Mouse (Mus musculus) myocyte (in vitro differentiated cells): ENCODE data around the gene 1700012B09Rik. TPM values are rescaled to one million over a fixed set of nuclear protein-coding genes. Genes with fewer than 3 reads are reported as not detected.

ENCODE experiments used
- H3K27me3 ChIP-seq: one replicate; pipeline ENCODE4 v1.6.1; 2011; ENCODE audit not compliant: control insufficient read depth, insufficient read depth, insufficient read length
- H3K36me3 ChIP-seq: one replicate; pipeline ENCODE4 v1.6.1; 2011; ENCODE audit not compliant: control insufficient read depth, insufficient read depth
- H3K4me2 ChIP-seq: one replicate; pipeline ENCODE4 v1.6.1; 2011; ENCODE audit warnings: low read depth, control low read depth
- H3K4me3 ChIP-seq: one replicate; pipeline ENCODE4 v1.5.1; 2011; ENCODE audit warnings: mild to moderate bottlenecking, control low read depth, moderate library complexity
- H3K79me2 ChIP-seq: one replicate; pipeline ENCODE4 v1.6.1; 2011; ENCODE audit not compliant: control insufficient read depth, insufficient read depth
- H3ac ChIP-seq: one replicate; pipeline ENCODE4 v1.6.1; 2011; ENCODE audit not compliant: control insufficient read depth, insufficient read length
- CEBPB ChIP-seq: IDR thresholded peaks from 2 replicates; pipeline ENCODE4 v1.6.1; 2011; ENCODE audit warnings: mild to moderate bottlenecking, moderate library complexity; ENCODE audit not compliant: poor library complexity, insufficient read depth, severe bottlenecking
- E2F4 ChIP-seq: IDR thresholded peaks from one replicate; pipeline ENCODE4 v1.6.1; 2011; ENCODE audit warnings: mild to moderate bottlenecking, control low read depth, moderate library complexity; ENCODE audit not compliant: insufficient read depth
- MAX ChIP-seq: IDR thresholded peaks from one replicate; pipeline ENCODE4 v1.6.1; 2011; ENCODE audit warnings: low read depth, mild to moderate bottlenecking, control low read depth
- MYOD1 ChIP-seq, 3 experiments: IDR thresholded peaks; one replicate each; pipeline ENCODE4 v1.6.1; 2011; ENCODE audit warnings: control low read depth in 2 of 3, low read depth in 2 of 3, mild to moderate bottlenecking in 2 of 3, moderate library complexity in 1 of 3; ENCODE audit not compliant: insufficient read length in 2 of 3, control insufficient read depth in 1 of 3
- MYOG ChIP-seq, 3 experiments: IDR thresholded peaks; one replicate each; pipeline ENCODE4 v1.6.1; 2011; ENCODE audit warnings: control low read depth in 2 of 3, low read depth in 2 of 3, mild to moderate bottlenecking in 2 of 3; ENCODE audit not compliant: insufficient read length in 2 of 3, control insufficient read depth in 1 of 3, insufficient read depth in 1 of 3
- POLR2A ChIP-seq: IDR thresholded peaks from one replicate; pipeline ENCODE4 v1.6.1; 2011; ENCODE audit warnings: low read depth, mild to moderate bottlenecking, control low read depth, moderate library complexity; ENCODE audit not compliant: insufficient read length
- POLR2AphosphoS2 ChIP-seq: IDR thresholded peaks from one replicate; pipeline ENCODE4 v1.6.1; 2011; ENCODE audit warnings: low read depth, control low read depth; ENCODE audit not compliant: insufficient read length
- REST ChIP-seq: IDR thresholded peaks from one replicate; pipeline ENCODE4 v1.6.1; 2011; ENCODE audit warnings: mild to moderate bottlenecking, control low read depth, moderate library complexity; ENCODE audit not compliant: insufficient read depth, insufficient read length
- SRF ChIP-seq: IDR thresholded peaks from one replicate; pipeline ENCODE4 v1.6.1; 2011; ENCODE audit warnings: low read depth; ENCODE audit not compliant: control insufficient read depth, insufficient read length
- TCF12 ChIP-seq: IDR thresholded peaks from one replicate; pipeline ENCODE4 v1.6.1; 2011; ENCODE audit warnings: mild to moderate bottlenecking, control low read depth; ENCODE audit not compliant: poor library complexity, insufficient read depth, severe bottlenecking
- TCF3 ChIP-seq: IDR thresholded peaks from one replicate; pipeline ENCODE4 v1.6.1; 2011; ENCODE audit warnings: low read depth, control low read depth; ENCODE audit not compliant: insufficient read length
- USF1 ChIP-seq: IDR thresholded peaks from one replicate; pipeline ENCODE4 v1.6.1; 2011; ENCODE audit warnings: low read depth, mild to moderate bottlenecking, control low read depth, moderate library complexity
- polyA plus RNA-seq: library from polyadenylated mRNA; unstranded; fragments of >200 nt; fragmentation: generic; extraction: Trizol; gene quantifications from one replicate; pipeline ENCODE4 v1.2.1, GENCODE M21; 2012; ENCODE audit warnings: missing spikeins

Gene 1700012B09Rik
- polyA plus RNA-seq, 1 experiment = 0.61 TPM

GRCm38 (mm10) chr9:14726005-14726404, 44.8 kb downstream of the 1700012B09Rik start:
- Histone ChIP-seq H3K79me2 (no peaks in the 10 kb centered on the region), H3ac (no peak overlapping the region), H3K27me3 (no peaks in the 10 kb centered on the region), H3K4me2 (no peak overlapping the region), H3K4me3 (no peak overlapping the region), H3K36me3 (no peaks in the 10 kb centered on the region)
- TF ChIP-seq POLR2A = no peak

- H3K36me3 ChIP-seq = no peaks in the 10 kb centered on the region
- no peak overlapping the region for H3ac ChIP-seq
- H3K79me2 ChIP-seq = no peaks in the 10 kb centered on the region
- H3K4me3 ChIP-seq = no peak overlapping the region
- no peaks in the 10 kb centered on the region for H3K27me3 ChIP-seq
- TF ChIP-seq TCF12 = no peak
- no peak for TF ChIP-seq MYOG (IDR thresholded peaks at IDR 0.05; ENCODE audit: control insufficient read depth in 1 of 3, insufficient read depth in 1 of 3, insufficient read length in 2 of 3, low read depth in 2 of 3)
- no peak for TF ChIP-seq MYOD1 (IDR thresholded peaks at IDR 0.05; ENCODE audit: control insufficient read depth in 1 of 3, insufficient read length in 2 of 3, low read depth in 2 of 3)
- TF ChIP-seq REST = no peak
- TF ChIP-seq CEBPB = no peak
- no peak overlapping the region for H3K4me2 ChIP-seq
Observed at GRCm38 (mm10) chr9:14724755-14725420, 45.9 kb downstream of the 1700012B09Rik start.

GRCm38 (mm10) chr9:14721610-14722009, 49.2 kb downstream of the 1700012B09Rik start:
- Histone ChIP-seq H3K4me3 (no peak overlapping the region), H3K79me2 (no peaks in the 10 kb centered on the region), H3K27me3 (no peaks in the 10 kb centered on the region), H3ac (no peak overlapping the region), H3K4me2 (no peak overlapping the region), H3K36me3 (no peaks in the 10 kb centered on the region)
- TF ChIP-seq E2F4 (no peak), POLR2AphosphoS2 (no peak), MYOD1 (IDR thresholded peaks at IDR 0.05; ENCODE audit: control insufficient read depth in 1 of 3, insufficient read length in 2 of 3, low read depth in 2 of 3) (no peak), MAX (no peak), TCF12 (no peak), SRF (no peak), MYOG (IDR thresholded peaks at IDR 0.05; ENCODE audit: control insufficient read depth in 1 of 3, insufficient read depth in 1 of 3, insufficient read length in 2 of 3, low read depth in 2 of 3) (no peak), POLR2A (no peak), TCF3 (no peak), CEBPB (no peak), REST (no peak), USF1 (no peak)

GRCm38 (mm10) chr9:14720384-14720783, 50.4 kb downstream of the 1700012B09Rik start:
- Histone ChIP-seq H3K79me2 (no peaks in the 10 kb centered on the region), H3ac (no peak overlapping the region)

GRCm38 (mm10) chr9:14718332-14718691, 52.5 kb downstream of the 1700012B09Rik start:
- TF ChIP-seq POLR2AphosphoS2 = no peak
- TF ChIP-seq TCF3 = no peak
- TF ChIP-seq CEBPB = no peak
- TF ChIP-seq MYOD1 (IDR thresholded peaks at IDR 0.05; ENCODE audit: control insufficient read depth in 1 of 3, insufficient read length in 2 of 3, low read depth in 2 of 3) = no peak
- no peak for TF ChIP-seq POLR2A
- TF ChIP-seq REST = no peak
- TF ChIP-seq MAX = no peak
- TF ChIP-seq E2F4 = no peak
- no peak for TF ChIP-seq TCF12
- no peak for TF ChIP-seq MYOG (IDR thresholded peaks at IDR 0.05; ENCODE audit: control insufficient read depth in 1 of 3, insufficient read depth in 1 of 3, insufficient read length in 2 of 3, low read depth in 2 of 3)
- no peak for TF ChIP-seq USF1
- no peak for TF ChIP-seq SRF
- Histone ChIP-seq H3K79me2 (no peaks in the 10 kb centered on the region), H3K4me3 (no peak overlapping the region), H3K27me3 (no peaks in the 10 kb centered on the region), H3ac (no peak overlapping the region), H3K4me2 (peak overlapping the region; percentile 51), H3K36me3 (no peaks in the 10 kb centered on the region)

More at GRCm38 (mm10) chr9:14720384-14720783, 50.4 kb downstream of the 1700012B09Rik start:
- no peak for TF ChIP-seq TCF12
- no peak for TF ChIP-seq E2F4
- no peak for TF ChIP-seq USF1
- TF ChIP-seq POLR2AphosphoS2 = no peak
- TF ChIP-seq MYOG (IDR thresholded peaks at IDR 0.05; ENCODE audit: control insufficient read depth in 1 of 3, insufficient read depth in 1 of 3, insufficient read length in 2 of 3, low read depth in 2 of 3) = no peak
- no peak for TF ChIP-seq SRF
- TF ChIP-seq TCF3 = no peak
- no peak for TF ChIP-seq POLR2A
- TF ChIP-seq REST = no peak
- TF ChIP-seq MAX = no peak
- TF ChIP-seq MYOD1 (IDR thresholded peaks at IDR 0.05; ENCODE audit: control insufficient read depth in 1 of 3, insufficient read length in 2 of 3, low read depth in 2 of 3) = no peak
- TF ChIP-seq CEBPB = no peak
- no peak overlapping the region for H3K4me2 ChIP-seq
- no peaks in the 10 kb centered on the region for H3K27me3 ChIP-seq
- H3K4me3 ChIP-seq = no peak overlapping the region
- no peaks in the 10 kb centered on the region for H3K36me3 ChIP-seq
